Mouse (Mus musculus) CH12.LX (cell line): Measurements from ENCODE around the gene Blvrb. TPM values are rescaled to one million over a fixed set of nuclear protein-coding genes. Genes with fewer than 3 reads are reported as not detected.
A peak's percentile ranks its signal among the peaks of the same experiment; 100 is the strongest.

Source experiments
- DNase-seq: peaks from one replicate; pipeline ENCODE4 v3.0.0-alpha.2; 2013; ENCODE audit errors: extremely low read depth
- H3K27ac ChIP-seq: 2 replicates; pipeline ENCODE4 v1.5.1; 2012; ENCODE audit warnings: low read depth, mild to moderate bottlenecking, control low read depth, moderate library complexity; ENCODE audit not compliant: insufficient read depth
- H3K27me3 ChIP-seq: replicated peaks from 2 replicates; pipeline ENCODE3; 2012; ENCODE audit warnings: inconsistent platforms
- H3K36me3 ChIP-seq, 2 experiments: replicated peaks in 1 of 2; 2 replicates each; pipeline versions ENCODE3 to v1.6.1; 2012; ENCODE audit warnings: inconsistent platforms in 1 of 2, low read length in 1 of 2, mild to moderate bottlenecking in 1 of 2, mixed read lengths in 1 of 2, moderate library complexity in 1 of 2; ENCODE audit not compliant: control insufficient read depth in 1 of 2, insufficient read depth in 1 of 2
- H3K4me1 ChIP-seq, 2 experiments: 2 replicates each; pipeline ENCODE4 v1.6.1; 2012; ENCODE audit warnings: inconsistent platforms in 1 of 2, moderate library complexity in 1 of 2; ENCODE audit not compliant: insufficient read depth in 2 of 2, control insufficient read depth in 1 of 2
- H3K4me2 ChIP-seq: 2 replicates; pipeline ENCODE4 v1.6.1; 2012; ENCODE audit warnings: low read depth, mild to moderate bottlenecking, control low read depth; ENCODE audit not compliant: poor library complexity, insufficient read depth, severe bottlenecking
- H3K4me3 ChIP-seq, 3 experiments: fragments of 150-350 bp in 1 of 3; sonication (generic) in 1 of 3; replicated peaks in 1 of 3; 2 replicates each; pipeline versions ENCODE3 to v1.5.1; 2011 to 2012; ENCODE audit warnings: low read depth in 2 of 3, low read length in 2 of 3, mild to moderate bottlenecking in 2 of 3, moderate library complexity in 2 of 3, control low read depth in 1 of 3, improper control_type of control experiment in 1 of 3, inconsistent platforms in 1 of 3, mixed read lengths in 1 of 3; ENCODE audit not compliant: poor library complexity in 1 of 3
- H3K79me2 ChIP-seq: replicated peaks from 2 replicates; pipeline ENCODE4 v1.6.1; 2012; ENCODE audit warnings: mild to moderate bottlenecking, moderate library complexity; ENCODE audit not compliant: control insufficient read depth, poor library complexity, insufficient read depth, severe bottlenecking; ENCODE audit errors: extremely low read depth
- H3K9ac ChIP-seq: 2 replicates; pipeline ENCODE4 v1.6.1; 2012; ENCODE audit warnings: low read depth, mild to moderate bottlenecking, control low read depth, moderate library complexity; ENCODE audit not compliant: insufficient read depth
- H3K9me3 ChIP-seq: replicated peaks from 2 replicates; pipeline ENCODE3; 2012; ENCODE audit warnings: low read length, inconsistent platforms, mixed read lengths
- BHLHE40 ChIP-seq: IDR thresholded peaks from 2 replicates; pipeline ENCODE4 v1.6.1; 2011; ENCODE audit warnings: mild to moderate bottlenecking, low read depth, low read length, improper control_type of control experiment
- CTCF ChIP-seq, 2 experiments: IDR thresholded peaks in 1 of 2; conservative IDR thresholded peaks in 1 of 2; 2 replicates each; pipeline ENCODE4 v1.5.1; 2011 to 2012; ENCODE audit warnings: low read depth in 2 of 2, low read length in 2 of 2, improper control_type of control experiment in 1 of 2, inconsistent platforms in 1 of 2, mild to moderate bottlenecking in 1 of 2, moderate library complexity in 1 of 2
- E2F4 ChIP-seq: IDR thresholded peaks from 2 replicates; pipeline ENCODE4 v1.6.1; 2011; ENCODE audit warnings: low read depth, low read length, improper control_type of control experiment; ENCODE audit not compliant: insufficient replicate concordance
- ELF1 ChIP-seq: IDR thresholded peaks from 2 replicates; pipeline ENCODE4 v1.6.1; 2014; ENCODE audit warnings: low read depth, mild to moderate bottlenecking, inconsistent platforms, low read length, improper control_type of control experiment
- IRF4 ChIP-seq: IDR thresholded peaks from 2 replicates; pipeline ENCODE4 v1.6.1; 2014; ENCODE audit warnings: low read depth, mild to moderate bottlenecking, inconsistent platforms, low read length, improper control_type of control experiment
- JUN ChIP-seq: IDR thresholded peaks from 2 replicates; pipeline ENCODE4 v1.6.1; 2011; ENCODE audit warnings: low read depth, mild to moderate bottlenecking, low read length, improper control_type of control experiment, moderate library complexity; ENCODE audit not compliant: insufficient read depth
- JUND ChIP-seq: conservative IDR thresholded peaks from 2 replicates; pipeline ENCODE4 v1.6.1; 2011; ENCODE audit warnings: low read depth, low read length, improper control_type of control experiment
- MAX ChIP-seq: IDR thresholded peaks from 2 replicates; pipeline ENCODE4 v1.6.1; 2011; ENCODE audit warnings: low read length, improper control_type of control experiment
- MXI1 ChIP-seq: IDR thresholded peaks from 2 replicates; pipeline ENCODE4 v1.6.1; 2011; ENCODE audit warnings: mild to moderate bottlenecking, low read depth, low read length, improper control_type of control experiment
- MYC ChIP-seq: IDR thresholded peaks from 2 replicates; pipeline ENCODE4 v1.6.1; 2011; ENCODE audit warnings: low read depth, mild to moderate bottlenecking, improper control_type of control experiment, low read length
- RAD21 ChIP-seq: IDR thresholded peaks from 2 replicates; pipeline ENCODE4 v1.6.1; 2011; ENCODE audit warnings: low read depth, mild to moderate bottlenecking, low read length, improper control_type of control experiment, moderate library complexity
- SMC3 ChIP-seq: IDR thresholded peaks from 2 replicates; pipeline ENCODE4 v1.6.1; 2011; ENCODE audit warnings: low read depth, low read length, improper control_type of control experiment
- TBP ChIP-seq: conservative IDR thresholded peaks from 2 replicates; pipeline ENCODE4 v1.6.1; 2011; ENCODE audit warnings: low read depth, low read length, improper control_type of control experiment
- UBTF ChIP-seq: IDR thresholded peaks from 2 replicates; pipeline ENCODE4 v1.6.1; 2012; ENCODE audit warnings: low read depth, mild to moderate bottlenecking, inconsistent platforms, low read length, improper control_type of control experiment, moderate library complexity
- dilution Hi-C: fragments of 300-500 bp; cut with MboI; formaldehyde crosslinking; loops from 2 replicates; pipeline ENCODE4 v1.14.3; 2020; ENCODE audit warnings: low sequenced_read_pairs; ENCODE audit not compliant: extremely low pct_unique_long_range_greater_than_20kb, extremely low pct_ligation_motif_present
- in situ Hi-C: fragments of 300-500 bp; cut with MboI; formaldehyde crosslinking; loops from 3 replicates; pipeline ENCODE4 v1.14.3; 2019; ENCODE audit warnings: low sequenced_read_pairs, low pct_ligation_motif_present, low pct_unique_long_range_greater_than_20kb, mixed read lengths
- polyA plus RNA-seq: library from polyadenylated mRNA; unstranded; fragments of >175 nt; gene quantifications from 2 replicates; pipeline ENCODE4 v1.2.1, GENCODE M21; 2012; ENCODE audit warnings: low read depth; ENCODE audit not compliant: insufficient read length
- total RNA-seq, 2 experiments: library from RNA; depleted of rRNA; stranded (reverse); fragments of 300-350 nt in 1 of 2; fragments of >200 nt in 1 of 2; gene quantifications; 2 replicates each; pipeline ENCODE4 v1.2.3; 2012 to 2014

Blvrb gene
- total and polyA plus RNA-seq, 3 experiments: 4.3 to 9.4 (median 7.6) TPM

- TF ChIP-seq CTCF (conservative IDR thresholded peaks at IDR 0.05 in 1 of 2, IDR thresholded peaks at IDR 0.05 in 1 of 2; ENCODE audit: low read depth in 2 of 2, low read length in 2 of 2) (peak; percentile 49 to 88; a peak in 3 of 4 replicates), ELF1 (no peak), RAD21 (peak; percentile 76), MXI1 (no peak), E2F4 (no peak), JUND (no peak), JUN (no peak), MYC (peak; percentile 57; the same call in 1 of the 2 replicates), MAX (no peak), TBP (no peak), SMC3 (peak; percentile 78)
- TF ChIP-seq, all 38 proteins: peak for 4
- Histone ChIP-seq H3K4me3 (no peak overlapping the region), H3K27ac (no peak overlapping the region), H3K4me2 (no peak overlapping the region), H3K36me3 (no peaks in the 10 kb centered on the region), H3K79me2 (no peaks in the 10 kb centered on the region), H3K27me3 (peaks cover 48% of the 10 kb centered on the region), H3K9ac (no peak overlapping the region), H3K4me1 (peaks cover 0 to 5% of the 10 kb centered on the region in 2 experiments; a peak in 2 of 4 replicates), H3K9me3 (peaks cover 12% of the 10 kb centered on the region)
- in situ Hi-C loops (loop anchor here (5.0 kb wide), 1 partner anchor 60 kb away; the partner anchor contains the start of gene Prx), dilution Hi-C loops (no loop called here)
- peak; percentile 63 for DNase-seq
These were observed 10.2 kb upstream of the Blvrb start for GRCm38 (mm10) chr7:27437544-27437943.

- in situ Hi-C loops (no loop called here), dilution Hi-C loops (no loop called here)
- no peaks in the 10 kb centered on the region for H3K79me2 ChIP-seq
- TF ChIP-seq CTCF (conservative IDR thresholded peaks at IDR 0.05 in 1 of 2, IDR thresholded peaks at IDR 0.05 in 1 of 2; ENCODE audit: low read depth in 2 of 2, low read length in 2 of 2): peak; percentile 32 to 38; a peak in 2 of 4 replicates
- TF ChIP-seq IRF4: no peak
- no peak overlapping the region for H3K27ac ChIP-seq
- H3K9ac ChIP-seq: no peak overlapping the region
- no peaks in the 10 kb centered on the region for H3K36me3 ChIP-seq
- H3K4me2 ChIP-seq: no peak overlapping the region
- peaks cover 12% of the 10 kb centered on the region for H3K9me3 ChIP-seq
- H3K4me1 ChIP-seq: no peaks in the 10 kb centered on the region
- H3K4me3 ChIP-seq: no peak overlapping the region
- H3K27me3 ChIP-seq: peaks cover 41% of the 10 kb centered on the region
- DNase-seq: no peak
These were observed 7.8 kb upstream of the Blvrb start for GRCm38 (mm10) chr7:27440014-27440413.

GRCm38 (mm10) chr7:27446051-27446450 is 1.7 kb upstream of the Blvrb start:
- peaks cover 10 to 27% of the 10 kb centered on the region in 2 experiments for H3K4me1 ChIP-seq
- no peaks in the 10 kb centered on the region for H3K79me2 ChIP-seq
- peak overlapping the region; percentile 68 for H3K4me2 ChIP-seq
- no peak overlapping the region for H3K27ac ChIP-seq
- TF ChIP-seq E2F4: no peak
- no peak for TF ChIP-seq BHLHE40
- no peak for TF ChIP-seq UBTF
- no peak overlapping the region for H3K4me3 ChIP-seq
- DNase-seq: no peak
- H3K9me3 ChIP-seq: peaks cover 2% of the 10 kb centered on the region
- H3K9ac ChIP-seq: no peak overlapping the region
- in situ Hi-C loops: no loop called here
- H3K27me3 ChIP-seq: peaks cover 46% of the 10 kb centered on the region
- no peaks in the 10 kb centered on the region for H3K36me3 ChIP-seq
- dilution Hi-C loops: no loop called here
